In the genomic region with DNA sequence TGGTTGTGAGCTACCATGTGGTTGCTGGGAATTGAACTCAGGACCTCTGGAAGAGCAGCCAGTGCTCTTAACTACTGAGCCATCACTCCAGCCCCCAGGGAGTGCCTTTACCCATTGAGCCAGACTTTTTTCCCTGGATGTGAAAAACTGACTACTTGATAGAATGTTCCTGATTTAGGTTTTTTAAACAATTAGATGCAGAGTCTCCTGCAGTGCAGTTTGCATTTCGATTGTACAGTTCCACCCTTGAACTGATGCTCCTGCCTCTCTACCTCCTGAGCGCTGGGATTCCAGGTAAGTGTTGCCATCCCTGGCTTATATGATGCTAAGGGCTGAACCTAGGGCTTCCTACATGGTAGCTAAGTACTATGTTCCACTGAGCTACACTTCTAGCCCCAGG, we compare ENCODE assay signal across 16 mouse cellular contexts.
"Had no signal": no experiment of that assay in that cellular context is flagged by ENCODE, and none has a peak within 500 bp of the region (broad histone marks: within the 10 kb centered on the region; RNA-seq: fewer than 3 reads in every experiment).

No protein-coding gene starts in this region.

- H3K4me3 ChIP-seq: lung, embryonic 15.5 days; megakaryocyte, embryonic 14.5 days; midbrain, embryonic 12.5 days; neural tube, embryonic 12.5 days; stomach, embryonic 15.5 days had no signal

- H3K9ac ChIP-seq: lung, embryonic 15.5 days; midbrain, embryonic 12.5 days; neural tube, embryonic 12.5 days; stomach, embryonic 15.5 days had no signal

- DNase-seq: lung, adult 2 months; lung, postnatal 14 days; lung, postnatal 36 days; midbrain, embryonic 14.5 days; right cerebral cortex, postnatal 14 days; thymus, adult 2 months; thymus, postnatal 25 days; thymus, postnatal 4 days had no signal

- H3K4me2 ChIP-seq: lung, embryonic 15.5 days; midbrain, embryonic 12.5 days; neural tube, embryonic 12.5 days; stomach, embryonic 15.5 days had no signal

- ATAC-seq: lung, postnatal 0 days had no signal

- H3K27ac ChIP-seq: lung, embryonic 15.5 days; macrophage; midbrain, embryonic 12.5 days; neural tube, embryonic 12.5 days; stomach, embryonic 15.5 days; stomach, postnatal 0 days had no signal

- H3K4me1 ChIP-seq: neural tube, embryonic 12.5 days had no signal

- H3K9me3 ChIP-seq: lung, embryonic 15.5 days; megakaryocyte, embryonic 14.5 days; midbrain, embryonic 12.5 days; neural tube, embryonic 12.5 days; stomach, embryonic 15.5 days had no signal

- H3K27me3 ChIP-seq: lung, embryonic 15.5 days; megakaryocyte, embryonic 14.5 days; midbrain, embryonic 12.5 days; neural tube, embryonic 12.5 days; stomach, embryonic 15.5 days had no signal

- H3K36me3 ChIP-seq: lung, embryonic 15.5 days; midbrain, embryonic 12.5 days; neural tube, embryonic 12.5 days; stomach, embryonic 15.5 days had no signal
